Mouse (Mus musculus) midbrain, postnatal 0 days (tissue): ENCODE results near the gene 4930518I15Rik. TPM values are rescaled to one million over a fixed set of nuclear protein-coding genes. Genes with fewer than 3 reads are reported as not detected.

Source experiments
- ATAC-seq: fragments of 200-750 bp; cut with Nextera tagmentation; 2 replicates; pipeline ENCODE4 v1.8.0; 2017; ENCODE audit warnings: moderate number of reproducible peaks, mild to moderate bottlenecking, moderate TSS enrichment, moderate library complexity; ENCODE audit not compliant: low FRiP score
- DNase-seq: peaks from one replicate; pipeline ENCODE4 v3.0.0-alpha.2; 2015; ENCODE audit warnings: low spot score
- H3K27ac ChIP-seq: fragments of 300-500 bp; sonication (generic); 2 replicates; pipeline ENCODE4 v1.5.1; 2014; ENCODE audit warnings: low read depth, mild to moderate bottlenecking, low read length, mixed read lengths
- H3K27me3 ChIP-seq: fragments of 300-500 bp; sonication (generic); 2 replicates; pipeline ENCODE4 v1.6.1; 2014; ENCODE audit warnings: low read length, control low read depth, mixed read lengths; ENCODE audit not compliant: insufficient read depth
- H3K36me3 ChIP-seq: fragments of 300-500 bp; sonication (generic); 2 replicates; pipeline ENCODE4 v1.6.1; 2014; ENCODE audit warnings: low read length, control low read depth, mixed read lengths; ENCODE audit not compliant: insufficient read depth
- H3K4me1 ChIP-seq: fragments of 300-500 bp; sonication (generic); 2 replicates; pipeline ENCODE4 v1.6.1; 2014; ENCODE audit warnings: mild to moderate bottlenecking, control low read depth, antibody characterized with exemption, low read length, mixed read lengths; ENCODE audit not compliant: insufficient read depth
- H3K4me2 ChIP-seq: fragments of 300-500 bp; sonication (generic); 2 replicates; pipeline ENCODE4 v1.6.1; 2014; ENCODE audit warnings: low read depth, mild to moderate bottlenecking, low read length, mixed read lengths; ENCODE audit not compliant: poor library complexity, severe bottlenecking
- H3K4me3 ChIP-seq: fragments of 300-500 bp; sonication (generic); 2 replicates; pipeline ENCODE4 v1.5.1; 2014; ENCODE audit warnings: low read depth, mild to moderate bottlenecking, low read length, moderate library complexity
- H3K9ac ChIP-seq: fragments of 300-500 bp; sonication (generic); replicated peaks from 2 replicates; pipeline ENCODE4 v1.6.1; 2014; ENCODE audit warnings: mild to moderate bottlenecking, low read length, moderate library complexity, mixed read lengths; ENCODE audit not compliant: poor library complexity, severe bottlenecking
- H3K9me3 ChIP-seq: fragments of 300-500 bp; sonication (generic); 2 replicates; pipeline ENCODE4 v1.6.1; 2016; ENCODE audit warnings: low read length, control low read depth
- CTCF ChIP-seq: IDR thresholded peaks from 2 replicates; pipeline ENCODE4 v1.5.1; 2016; ENCODE audit warnings: antibody characterized with exemption, mild to moderate bottlenecking
- WGBS: fragments of 180-500 bp; shearing (Covaris S2); extraction: QIAGEN DNeasy Blood & Tissue Kit; methylation state at CpG from one replicate; pipeline ENCODE4 v1.1.7; 2014; 5-methylcytosine and 5-hydroxymethylcytosine counted together
- polyA plus RNA-seq: library from polyadenylated mRNA; unstranded; fragments of >200 nt; fragmentation: Nextera tagmentation; extraction: Ambion mirVana; gene quantifications from 2 replicates; pipeline ENCODE4 v1.2.1, GENCODE M21; 2015
- total RNA-seq: library from RNA; depleted of rRNA; stranded (reverse); fragments of >200 nt; gene quantifications from 2 replicates; pipeline ENCODE4 v1.2.3, GENCODE M21; 2014

Gene 4930518I15Rik
- total and polyA plus RNA-seq, 2 experiments from 2014 or later: 0.99 to 2.9 TPM

DNA sequence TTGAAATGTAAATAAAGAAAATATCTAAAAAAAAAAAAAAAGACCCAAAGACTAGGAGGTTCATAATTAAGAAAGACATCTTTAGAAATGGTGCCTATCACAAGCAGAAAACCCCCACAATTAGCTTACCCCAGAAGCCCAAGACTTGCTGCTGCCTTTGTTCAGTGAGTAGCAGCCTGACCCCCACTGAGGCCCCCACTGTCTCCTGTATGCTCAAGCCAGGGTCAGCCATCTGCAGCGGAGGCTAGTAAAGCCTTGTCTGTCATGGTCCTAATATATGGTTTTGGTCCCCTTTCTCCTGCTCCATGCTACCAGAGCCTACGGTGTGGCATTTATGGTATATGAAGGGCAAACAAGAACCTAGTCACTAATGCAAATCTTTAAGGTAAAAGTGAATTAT lies 43.6 kb upstream of the 4930518I15Rik start:
- no peak overlapping the region for H3K27ac ChIP-seq
- H3K36me3 ChIP-seq: no peaks in the 10 kb centered on the region
- ATAC-seq: no peak
- no peak for TF ChIP-seq CTCF
- peaks cover 2% of the 10 kb centered on the region; the same call in 1 of the 2 replicates for H3K4me1 ChIP-seq
- DNase-seq: no peak
- H3K9ac ChIP-seq: no peak overlapping the region
- no peak overlapping the region for H3K4me3 ChIP-seq
- no peaks in the 10 kb centered on the region for H3K27me3 ChIP-seq
- H3K9me3 ChIP-seq: no peaks in the 10 kb centered on the region
- no peak overlapping the region for H3K4me2 ChIP-seq
- WGBS: 70% methylated on average over 2 of the region's 2 CpGs

DNA sequence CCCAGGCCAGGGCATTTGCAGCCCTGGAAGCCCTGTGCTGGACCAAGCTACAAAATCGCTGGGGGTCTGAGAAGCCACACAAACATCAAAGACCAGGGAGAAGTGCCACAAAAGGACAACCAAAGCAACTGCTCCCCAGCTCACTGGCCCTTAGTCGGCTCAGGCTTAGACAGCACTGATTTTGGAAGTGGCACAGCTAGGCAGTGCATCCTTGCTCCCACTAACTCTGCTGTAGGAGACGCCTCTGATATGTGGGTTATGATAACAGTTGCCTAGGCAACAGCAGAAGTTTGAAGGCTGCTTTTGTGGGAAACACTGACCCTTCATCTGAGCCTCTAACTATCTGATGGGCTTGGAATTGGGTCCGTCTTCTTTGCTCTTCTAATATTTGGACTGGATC lies 41.4 kb upstream of the 4930518I15Rik start:
- no peaks in the 10 kb centered on the region for H3K36me3 ChIP-seq
- H3K27me3 ChIP-seq: no peaks in the 10 kb centered on the region
- H3K9me3 ChIP-seq: no peaks in the 10 kb centered on the region
- H3K4me2 ChIP-seq: no peak overlapping the region
- no peak overlapping the region for H3K9ac ChIP-seq
- TF ChIP-seq CTCF: no peak
- DNase-seq (no peak), ATAC-seq (no peak)
- no peak overlapping the region for H3K4me3 ChIP-seq
- H3K27ac ChIP-seq: 0 out of 2 replicates have a peak overlapping the region, but pooled peaks have one; percentile 32
- 57% methylated on average over 4 of the region's 4 CpGs for WGBS
- H3K4me1 ChIP-seq: peaks cover 2% of the 10 kb centered on the region; the same call in 1 of the 2 replicates

DNA sequence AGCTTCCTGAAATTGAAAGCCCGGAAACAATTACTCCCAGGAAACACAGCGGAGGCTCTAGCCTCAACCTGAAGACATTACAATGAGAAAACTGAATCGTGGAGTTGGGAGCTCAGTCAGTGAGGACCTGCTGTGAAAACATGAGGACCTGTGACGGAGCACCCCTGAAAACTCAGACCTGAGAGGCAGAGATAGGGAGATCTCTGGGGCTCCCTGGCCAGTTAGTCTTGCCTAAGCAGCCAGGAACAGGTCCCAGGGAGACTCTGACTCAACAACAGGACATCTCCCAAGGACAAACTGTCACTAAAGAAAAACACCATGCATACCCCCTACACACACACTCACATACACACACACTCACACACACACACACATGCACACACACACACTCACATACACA lies 40.6 kb upstream of the 4930518I15Rik start:
- peaks cover 2% of the 10 kb centered on the region; the same call in 1 of the 2 replicates for H3K4me1 ChIP-seq
- no peaks in the 10 kb centered on the region for H3K36me3 ChIP-seq
- H3K9ac ChIP-seq: no peak overlapping the region
- H3K27ac ChIP-seq: no peak overlapping the region
- ATAC-seq (no peak), DNase-seq (no peak)
- H3K27me3 ChIP-seq: no peaks in the 10 kb centered on the region
- no peak overlapping the region for H3K4me2 ChIP-seq
- 66% methylated on average over 4 of the region's 4 CpGs for WGBS
- no peaks in the 10 kb centered on the region for H3K9me3 ChIP-seq
- H3K4me3 ChIP-seq: no peak overlapping the region
- TF ChIP-seq CTCF: no peak

DNA sequence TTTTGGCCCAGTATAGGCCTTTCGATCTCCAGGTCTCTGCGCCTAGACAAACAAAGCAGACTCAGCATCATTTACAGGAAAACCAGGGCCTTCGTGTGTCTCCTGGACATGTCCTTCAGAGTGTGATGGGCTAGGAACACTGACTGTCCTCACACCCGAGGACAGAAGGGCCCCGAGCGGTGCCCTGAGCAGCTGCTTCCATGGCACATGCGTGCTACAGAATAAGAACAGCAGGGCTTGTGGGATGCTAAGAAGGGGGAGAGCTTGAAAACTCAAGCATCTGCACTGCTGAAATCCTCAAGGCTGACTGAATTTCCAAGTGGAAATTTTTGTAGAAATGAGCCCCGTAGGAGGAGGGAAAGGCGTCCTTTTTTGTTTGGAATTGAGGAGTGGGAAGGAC lies 39.3 kb upstream of the 4930518I15Rik start:
- Histone ChIP-seq H3K4me1 (peaks cover 3% of the 10 kb centered on the region; the same call in 1 of the 2 replicates), H3K27ac (no peak overlapping the region), H3K36me3 (no peaks in the 10 kb centered on the region), H3K9ac (no peak overlapping the region), H3K4me2 (no peak overlapping the region), H3K4me3 (no peak overlapping the region), H3K9me3 (no peaks in the 10 kb centered on the region), H3K27me3 (no peaks in the 10 kb centered on the region)
- no peak for DNase-seq
- WGBS: 84% methylated on average over 9 of the region's 9 CpGs
- ATAC-seq: no peak
- TF ChIP-seq CTCF: no peak

DNA sequence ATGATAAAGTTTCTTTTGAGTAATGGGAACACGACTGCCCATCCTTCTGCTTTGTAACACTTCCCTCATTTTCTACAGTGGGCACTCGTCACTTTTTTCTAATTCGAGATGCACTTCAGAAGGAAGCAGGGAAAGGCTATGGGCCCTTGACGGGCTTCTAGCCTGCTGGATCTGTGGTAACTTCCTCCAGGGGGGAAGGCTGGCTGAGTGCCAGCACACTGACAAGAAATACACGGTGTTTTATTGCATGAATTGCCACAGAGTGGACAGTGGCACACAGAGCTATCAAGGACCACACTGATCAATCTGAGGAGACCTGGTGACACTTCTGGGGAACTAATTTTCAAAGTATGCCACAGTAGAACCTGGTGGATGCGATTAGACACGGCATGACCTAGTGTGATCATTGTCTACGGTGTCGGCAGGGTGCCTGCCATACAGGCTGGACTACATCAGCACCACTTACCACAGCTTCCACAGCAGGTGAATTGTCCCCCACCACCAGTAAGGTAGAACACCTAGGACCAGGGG lies 38.7 kb upstream of the 4930518I15Rik start:
- no peak for DNase-seq
- ATAC-seq: no peak
- H3K4me1 ChIP-seq: peaks cover 5% of the 10 kb centered on the region; the same call in 1 of the 2 replicates
- WGBS: 68% methylated on average over 9 of the region's 9 CpGs
- H3K4me3 ChIP-seq: no peak overlapping the region
- no peak overlapping the region for H3K9ac ChIP-seq
- no peaks in the 10 kb centered on the region for H3K36me3 ChIP-seq
- H3K9me3 ChIP-seq: no peaks in the 10 kb centered on the region
- no peak overlapping the region for H3K27ac ChIP-seq
- no peak overlapping the region for H3K4me2 ChIP-seq
- no peaks in the 10 kb centered on the region for H3K27me3 ChIP-seq
- no peak for TF ChIP-seq CTCF

DNA sequence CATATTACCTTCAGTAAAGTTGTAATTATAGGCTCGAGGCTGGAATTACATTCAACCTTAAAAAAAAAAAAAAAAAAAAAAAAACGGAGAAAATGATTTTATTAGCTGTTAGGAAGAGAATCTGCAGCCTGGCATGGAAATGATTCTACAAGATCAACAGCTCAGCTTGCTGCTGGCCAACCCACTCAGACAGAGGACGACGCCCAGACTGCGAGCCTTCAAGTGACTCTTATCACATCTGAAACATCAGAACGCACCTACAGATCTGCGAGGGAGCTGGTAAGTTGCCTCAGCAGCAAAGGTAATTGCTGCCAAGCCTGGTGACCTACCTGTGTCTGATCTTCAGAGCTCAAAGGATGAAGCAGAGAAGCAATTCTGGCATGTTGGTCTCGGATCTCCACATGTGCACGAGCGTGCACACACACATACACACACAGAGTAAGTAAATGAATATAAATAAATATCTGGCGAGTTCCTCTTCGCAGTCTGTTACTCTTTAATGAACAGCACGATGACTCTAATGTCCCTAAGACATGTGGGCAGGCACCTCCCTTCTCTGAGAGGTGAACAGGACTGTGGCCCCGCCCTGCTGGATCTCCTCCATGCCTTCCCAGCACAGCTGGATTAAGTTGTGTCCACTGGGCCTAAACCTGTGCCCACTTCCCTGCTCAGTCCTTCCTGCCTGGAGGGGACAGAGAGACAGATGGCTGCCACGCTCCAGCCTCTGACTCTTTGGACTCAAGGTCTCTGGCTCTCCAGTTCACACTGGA lies 36.9 kb upstream of the 4930518I15Rik start:
- ATAC-seq: no peak
- WGBS: 78% methylated on average over 15 of the region's 15 CpGs
- no peak overlapping the region for H3K4me3 ChIP-seq

More for the DNA sequence above, 36.9 kb upstream of the 4930518I15Rik start:
- H3K36me3 ChIP-seq: no peaks in the 10 kb centered on the region
- peaks cover 5% of the 10 kb centered on the region; the same call in 1 of the 2 replicates for H3K4me1 ChIP-seq
- no peak overlapping the region for H3K27ac ChIP-seq
- no peaks in the 10 kb centered on the region for H3K27me3 ChIP-seq
- no peak overlapping the region for H3K4me2 ChIP-seq
- DNase-seq: no peak
- no peak for TF ChIP-seq CTCF
- no peaks in the 10 kb centered on the region for H3K9me3 ChIP-seq
- no peak overlapping the region for H3K9ac ChIP-seq
